Mouse (Mus musculus): Measurements from ENCODE around the gene Dennd4c. TPM values are rescaled to one million over a fixed set of nuclear protein-coding genes. Genes with fewer than 3 reads are reported as not detected.

The Dennd4c gene
- polyA plus RNA-seq, 1 experiment: 2.5 TPM

DNA sequence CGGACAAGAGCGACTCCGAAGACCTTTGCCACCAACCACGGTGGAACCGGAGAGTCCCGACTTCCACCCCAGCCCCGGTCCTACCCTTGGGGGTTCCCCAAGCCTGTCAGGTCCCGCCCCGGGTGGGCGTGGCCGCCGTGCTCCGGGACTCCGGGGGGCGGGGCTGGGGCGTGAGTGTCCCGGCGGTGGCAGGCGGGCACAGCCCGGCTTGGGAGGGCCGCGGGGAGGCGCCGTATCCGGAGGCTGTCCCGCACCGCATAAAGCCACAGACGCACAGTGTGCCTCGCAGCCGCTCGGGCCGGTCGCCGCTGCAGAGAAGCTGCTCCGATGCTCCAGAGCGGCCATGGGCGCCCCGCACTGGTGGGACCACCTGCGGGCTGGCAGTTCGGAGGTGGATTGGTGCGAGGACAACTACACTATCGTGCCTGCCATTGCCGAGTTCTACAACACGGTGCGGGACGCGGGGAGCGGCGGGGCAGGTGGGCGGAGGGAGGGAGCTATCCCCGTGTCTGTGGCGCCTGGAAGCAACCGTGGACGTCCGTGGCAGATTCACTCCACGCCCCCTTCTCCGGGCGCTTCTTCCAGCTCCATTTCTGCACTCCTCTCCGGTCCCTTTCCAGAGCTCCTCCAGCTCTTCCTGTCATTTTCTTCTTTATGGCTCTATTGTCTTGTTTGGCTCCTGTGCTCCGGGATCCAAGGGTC, 125.9 kb downstream of the Dennd4c start, which contains the start of gene Acer2:
Gene Acer2 (plus strand): TSS at position 251 of the 702 bp plus-strand sequence.
- H3K27me3 ChIP-seq (ENCODE audit: control insufficient read depth, insufficient read depth, insufficient read length): peaks cover under 1% of the 10 kb centered on the region

DNA sequence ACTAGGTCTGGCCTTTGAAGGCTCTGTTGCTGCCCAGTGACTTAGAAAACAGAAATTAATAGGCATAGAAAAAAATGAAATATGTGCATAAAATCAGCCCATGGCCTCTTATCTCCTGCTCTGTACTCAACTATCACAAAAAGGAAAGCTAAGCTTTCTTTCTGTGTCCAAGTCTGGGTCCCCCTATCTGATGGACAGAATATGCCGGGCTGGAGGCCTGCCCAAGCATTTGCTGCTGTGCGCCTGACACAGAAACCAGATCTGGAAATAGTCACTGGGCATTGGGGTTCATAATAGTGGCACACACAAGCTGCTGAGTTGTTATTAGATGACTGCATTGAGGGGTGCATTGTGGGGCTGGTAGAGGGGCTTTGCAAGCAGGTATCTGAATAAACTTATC, 131.1 kb downstream of the Dennd4c start:
- H3K4me3 ChIP-seq: no peak overlapping the region
- no peak overlapping the region for H3ac ChIP-seq (ENCODE audit: control insufficient read depth, insufficient read length)
- H3K79me2 ChIP-seq (ENCODE audit: control insufficient read depth, insufficient read depth): no peaks in the 10 kb centered on the region
- H3K27me3 ChIP-seq (ENCODE audit: control insufficient read depth, insufficient read depth, insufficient read length): no peaks in the 10 kb centered on the region
- H3K36me3 ChIP-seq (ENCODE audit: control insufficient read depth, insufficient read depth): no peaks in the 10 kb centered on the region
- H3K4me2 ChIP-seq (ENCODE audit: low read depth): no peak overlapping the region
- TF ChIP-seq USF1 (IDR thresholded peaks at IDR 0.05; ENCODE audit: low read depth): no peak
- TF ChIP-seq TCF3 (IDR thresholded peaks at IDR 0.05; ENCODE audit: insufficient read length, low read depth): no peak
- no peak for TF ChIP-seq TCF12 (IDR thresholded peaks at IDR 0.05; ENCODE audit: insufficient read depth, poor library complexity, severe bottlenecking)
- TF ChIP-seq CEBPB (IDR thresholded peaks at IDR 0.05; ENCODE audit: insufficient read depth, poor library complexity, severe bottlenecking): no peak
- no peak for TF ChIP-seq POLR2AphosphoS2 (IDR thresholded peaks at IDR 0.05; ENCODE audit: insufficient read length, low read depth)
- TF ChIP-seq SRF (IDR thresholded peaks at IDR 0.05; ENCODE audit: control insufficient read depth, insufficient read length, low read depth): no peak
- no peak for TF ChIP-seq E2F4 (IDR thresholded peaks at IDR 0.05; ENCODE audit: insufficient read depth)
- no peak for TF ChIP-seq POLR2A (IDR thresholded peaks at IDR 0.05; ENCODE audit: insufficient read length, low read depth)
- no peak for TF ChIP-seq MAX (IDR thresholded peaks at IDR 0.05; ENCODE audit: low read depth)
- no peak for TF ChIP-seq MYOD1 (IDR thresholded peaks at IDR 0.05; ENCODE audit: control insufficient read depth in 1 of 3, insufficient read length in 2 of 3, low read depth in 2 of 3)

More for the DNA sequence above, 125.9 kb downstream of the Dennd4c start, which contains the start of gene Acer2:
- no peak for TF ChIP-seq CEBPB (IDR thresholded peaks at IDR 0.05; ENCODE audit: insufficient read depth, poor library complexity, severe bottlenecking)
- no peak for TF ChIP-seq USF1 (IDR thresholded peaks at IDR 0.05; ENCODE audit: low read depth)
- TF ChIP-seq REST (IDR thresholded peaks at IDR 0.05; ENCODE audit: insufficient read depth, insufficient read length): no peak
- TF ChIP-seq TCF3 (IDR thresholded peaks at IDR 0.05; ENCODE audit: insufficient read length, low read depth): no peak
- TF ChIP-seq MAX (IDR thresholded peaks at IDR 0.05; ENCODE audit: low read depth): no peak
- no peak for TF ChIP-seq POLR2AphosphoS2 (IDR thresholded peaks at IDR 0.05; ENCODE audit: insufficient read length, low read depth)
- TF ChIP-seq MYOG (IDR thresholded peaks at IDR 0.05; ENCODE audit: control insufficient read depth in 1 of 3, insufficient read depth in 1 of 3, insufficient read length in 2 of 3, low read depth in 2 of 3): peak in 1 of 3 experiments; percentile 14
- no peak for TF ChIP-seq SRF (IDR thresholded peaks at IDR 0.05; ENCODE audit: control insufficient read depth, insufficient read length, low read depth)
- no peak for TF ChIP-seq TCF12 (IDR thresholded peaks at IDR 0.05; ENCODE audit: insufficient read depth, poor library complexity, severe bottlenecking)
- TF ChIP-seq MYOD1 (IDR thresholded peaks at IDR 0.05; ENCODE audit: control insufficient read depth in 1 of 3, insufficient read length in 2 of 3, low read depth in 2 of 3): peak in 1 of 3 experiments; percentile 24
- TF ChIP-seq POLR2A (IDR thresholded peaks at IDR 0.05; ENCODE audit: insufficient read length, low read depth): peak; percentile 67
- no peak for TF ChIP-seq E2F4 (IDR thresholded peaks at IDR 0.05; ENCODE audit: insufficient read depth)
- Histone ChIP-seq H3K36me3 (ENCODE audit: control insufficient read depth, insufficient read depth) (no peaks in the 10 kb centered on the region), H3ac (ENCODE audit: control insufficient read depth, insufficient read length) (peak within 1 kb of the TSS; percentile 39), H3K79me2 (ENCODE audit: control insufficient read depth, insufficient read depth) (no peaks in the 10 kb centered on the region), H3K4me2 (ENCODE audit: low read depth) (peak within 1 kb of the TSS; percentile 88), H3K4me3 (peak within 1 kb of the TSS; percentile 9)

DNA sequence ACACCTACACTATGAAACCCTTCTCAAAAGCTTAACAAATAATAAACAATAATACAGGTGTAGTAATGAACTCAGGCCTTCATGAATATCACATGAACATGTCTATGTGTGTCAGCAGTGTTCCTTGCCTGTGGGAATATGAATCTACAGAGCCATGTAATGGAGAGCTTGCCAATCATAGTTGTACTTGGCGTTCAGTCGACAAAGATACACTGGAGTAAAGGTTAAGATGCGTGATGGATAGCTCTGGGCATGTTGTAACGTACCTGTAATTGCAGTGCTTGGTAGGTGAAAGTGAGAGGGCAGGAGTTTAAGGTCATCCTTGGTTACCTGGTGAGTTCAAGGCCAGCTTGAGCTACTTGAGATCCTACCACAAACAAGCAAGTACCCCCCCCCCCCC, 132.8 kb downstream of the Dennd4c start:
- Histone ChIP-seq H3K4me2 (ENCODE audit: low read depth) (no peak overlapping the region), H3K27me3 (ENCODE audit: control insufficient read depth, insufficient read depth, insufficient read length) (peaks cover 8% of the 10 kb centered on the region), H3K79me2 (ENCODE audit: control insufficient read depth, insufficient read depth) (no peaks in the 10 kb centered on the region), H3K4me3 (no peak overlapping the region), H3ac (ENCODE audit: control insufficient read depth, insufficient read length) (no peak overlapping the region), H3K36me3 (ENCODE audit: control insufficient read depth, insufficient read depth) (no peaks in the 10 kb centered on the region)
- TF ChIP-seq REST (IDR thresholded peaks at IDR 0.05; ENCODE audit: insufficient read depth, insufficient read length) (no peak), USF1 (IDR thresholded peaks at IDR 0.05; ENCODE audit: low read depth) (no peak), CEBPB (IDR thresholded peaks at IDR 0.05; ENCODE audit: insufficient read depth, poor library complexity, severe bottlenecking) (no peak), MAX (IDR thresholded peaks at IDR 0.05; ENCODE audit: low read depth) (no peak), POLR2AphosphoS2 (IDR thresholded peaks at IDR 0.05; ENCODE audit: insufficient read length, low read depth) (no peak), E2F4 (IDR thresholded peaks at IDR 0.05; ENCODE audit: insufficient read depth) (no peak), POLR2A (IDR thresholded peaks at IDR 0.05; ENCODE audit: insufficient read length, low read depth) (no peak), TCF12 (IDR thresholded peaks at IDR 0.05; ENCODE audit: insufficient read depth, poor library complexity, severe bottlenecking) (no peak), MYOG (IDR thresholded peaks at IDR 0.05; ENCODE audit: control insufficient read depth in 1 of 3, insufficient read depth in 1 of 3, insufficient read length in 2 of 3, low read depth in 2 of 3) (no peak), TCF3 (IDR thresholded peaks at IDR 0.05; ENCODE audit: insufficient read length, low read depth) (no peak), MYOD1 (IDR thresholded peaks at IDR 0.05; ENCODE audit: control insufficient read depth in 1 of 3, insufficient read length in 2 of 3, low read depth in 2 of 3) (no peak), SRF (IDR thresholded peaks at IDR 0.05; ENCODE audit: control insufficient read depth, insufficient read length, low read depth) (no peak)

DNA sequence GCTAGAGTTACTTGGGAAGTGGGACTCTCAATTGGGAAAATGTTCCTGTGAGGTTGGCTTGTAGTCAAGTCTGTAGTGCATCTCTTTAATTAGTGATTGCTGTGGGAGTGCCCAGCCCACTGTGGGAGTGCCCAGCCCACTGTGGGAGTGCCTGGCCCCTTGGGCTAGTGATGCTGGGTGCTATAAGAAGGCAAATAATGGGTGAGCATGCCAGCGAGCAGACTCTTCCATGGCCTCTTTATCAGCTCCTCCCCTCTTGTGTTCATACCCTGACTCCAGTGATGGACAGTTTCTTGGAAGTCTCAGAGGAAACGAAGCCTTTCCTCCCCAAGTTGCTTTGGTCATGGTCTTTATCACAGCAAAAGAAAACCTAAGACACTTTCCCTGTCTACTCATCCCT, 134.1 kb downstream of the Dennd4c start:
- Histone ChIP-seq H3K36me3 (ENCODE audit: control insufficient read depth, insufficient read depth) (no peaks in the 10 kb centered on the region), H3K79me2 (ENCODE audit: control insufficient read depth, insufficient read depth) (no peaks in the 10 kb centered on the region), H3K4me2 (ENCODE audit: low read depth) (no peak overlapping the region), H3ac (ENCODE audit: control insufficient read depth, insufficient read length) (no peak overlapping the region), H3K4me3 (no peak overlapping the region), H3K27me3 (ENCODE audit: control insufficient read depth, insufficient read depth, insufficient read length) (peaks cover 10% of the 10 kb centered on the region)
- TF ChIP-seq MYOG (IDR thresholded peaks at IDR 0.05; ENCODE audit: control insufficient read depth in 1 of 3, insufficient read depth in 1 of 3, insufficient read length in 2 of 3, low read depth in 2 of 3) (no peak), POLR2AphosphoS2 (IDR thresholded peaks at IDR 0.05; ENCODE audit: insufficient read length, low read depth) (no peak), REST (IDR thresholded peaks at IDR 0.05; ENCODE audit: insufficient read depth, insufficient read length) (no peak), MYOD1 (IDR thresholded peaks at IDR 0.05; ENCODE audit: control insufficient read depth in 1 of 3, insufficient read length in 2 of 3, low read depth in 2 of 3) (no peak), MAX (IDR thresholded peaks at IDR 0.05; ENCODE audit: low read depth) (no peak), CEBPB (IDR thresholded peaks at IDR 0.05; ENCODE audit: insufficient read depth, poor library complexity, severe bottlenecking) (no peak), USF1 (IDR thresholded peaks at IDR 0.05; ENCODE audit: low read depth) (no peak), SRF (IDR thresholded peaks at IDR 0.05; ENCODE audit: control insufficient read depth, insufficient read length, low read depth) (no peak)

Measured in myocyte (in vitro differentiated cells).